Mouse (Mus musculus) CH12.LX (cell line): ENCODE measurements around the gene Arhgef39. TPM values are rescaled to one million over a fixed set of nuclear protein-coding genes. Genes with fewer than 3 reads are reported as not detected.
A peak's percentile ranks its signal among the peaks of the same experiment; 100 is the strongest.

Experiments used
- DNase-seq: peaks from one replicate; pipeline ENCODE4 v3.0.0-alpha.2; 2013; ENCODE audit errors: extremely low read depth
- H3K27ac ChIP-seq: 2 replicates; pipeline ENCODE4 v1.5.1; 2012; ENCODE audit warnings: low read depth, mild to moderate bottlenecking, control low read depth, moderate library complexity; ENCODE audit not compliant: insufficient read depth
- H3K27me3 ChIP-seq: replicated peaks from 2 replicates; pipeline ENCODE3; 2012; ENCODE audit warnings: inconsistent platforms
- H3K36me3 ChIP-seq, 2 experiments: replicated peaks in 1 of 2; 2 replicates each; pipeline versions ENCODE3 to v1.6.1; 2012; ENCODE audit warnings: inconsistent platforms in 1 of 2, low read length in 1 of 2, mild to moderate bottlenecking in 1 of 2, mixed read lengths in 1 of 2, moderate library complexity in 1 of 2; ENCODE audit not compliant: control insufficient read depth in 1 of 2, insufficient read depth in 1 of 2
- H3K4me1 ChIP-seq, 2 experiments: 2 replicates each; pipeline ENCODE4 v1.6.1; 2012; ENCODE audit warnings: inconsistent platforms in 1 of 2, moderate library complexity in 1 of 2; ENCODE audit not compliant: insufficient read depth in 2 of 2, control insufficient read depth in 1 of 2
- H3K4me2 ChIP-seq: 2 replicates; pipeline ENCODE4 v1.6.1; 2012; ENCODE audit warnings: low read depth, mild to moderate bottlenecking, control low read depth; ENCODE audit not compliant: poor library complexity, insufficient read depth, severe bottlenecking
- H3K4me3 ChIP-seq, 3 experiments: fragments of 150-350 bp in 1 of 3; sonication (generic) in 1 of 3; replicated peaks in 1 of 3; 2 replicates each; pipeline versions ENCODE3 to v1.5.1; 2011 to 2012; ENCODE audit warnings: low read depth in 2 of 3, low read length in 2 of 3, mild to moderate bottlenecking in 2 of 3, moderate library complexity in 2 of 3, control low read depth in 1 of 3, improper control_type of control experiment in 1 of 3, inconsistent platforms in 1 of 3, mixed read lengths in 1 of 3; ENCODE audit not compliant: poor library complexity in 1 of 3
- H3K79me2 ChIP-seq: replicated peaks from 2 replicates; pipeline ENCODE4 v1.6.1; 2012; ENCODE audit warnings: mild to moderate bottlenecking, moderate library complexity; ENCODE audit not compliant: control insufficient read depth, poor library complexity, insufficient read depth, severe bottlenecking; ENCODE audit errors: extremely low read depth
- H3K9ac ChIP-seq: 2 replicates; pipeline ENCODE4 v1.6.1; 2012; ENCODE audit warnings: low read depth, mild to moderate bottlenecking, control low read depth, moderate library complexity; ENCODE audit not compliant: insufficient read depth
- H3K9me3 ChIP-seq: replicated peaks from 2 replicates; pipeline ENCODE3; 2012; ENCODE audit warnings: low read length, inconsistent platforms, mixed read lengths
- BHLHE40 ChIP-seq: IDR thresholded peaks from 2 replicates; pipeline ENCODE4 v1.6.1; 2011; ENCODE audit warnings: mild to moderate bottlenecking, low read depth, low read length, improper control_type of control experiment
- CHD1 ChIP-seq: IDR thresholded peaks from 2 replicates; pipeline ENCODE4 v1.6.1; 2012; ENCODE audit warnings: low read depth, low read length, improper control_type of control experiment, inconsistent platforms
- CHD2 ChIP-seq: IDR thresholded peaks from 2 replicates; pipeline ENCODE4 v1.6.1; 2011; ENCODE audit warnings: low read length, improper control_type of control experiment
- ELF1 ChIP-seq: IDR thresholded peaks from 2 replicates; pipeline ENCODE4 v1.6.1; 2014; ENCODE audit warnings: low read depth, mild to moderate bottlenecking, inconsistent platforms, low read length, improper control_type of control experiment
- ETS1 ChIP-seq: conservative IDR thresholded peaks from 2 replicates; pipeline ENCODE4 v1.6.1; 2012; ENCODE audit warnings: low read depth, mild to moderate bottlenecking, inconsistent platforms, low read length, improper control_type of control experiment, moderate library complexity
- GABPA ChIP-seq: IDR thresholded peaks from 2 replicates; pipeline ENCODE4 v1.6.1; 2012; ENCODE audit warnings: low read depth, low read length, improper control_type of control experiment, inconsistent platforms; ENCODE audit not compliant: insufficient replicate concordance
- HCFC1 ChIP-seq: IDR thresholded peaks from 2 replicates; pipeline ENCODE4 v1.6.1; 2012; ENCODE audit warnings: low read depth, mild to moderate bottlenecking, inconsistent platforms, low read length, improper control_type of control experiment
- IRF4 ChIP-seq: IDR thresholded peaks from 2 replicates; pipeline ENCODE4 v1.6.1; 2014; ENCODE audit warnings: low read depth, mild to moderate bottlenecking, inconsistent platforms, low read length, improper control_type of control experiment
- JUN ChIP-seq: IDR thresholded peaks from 2 replicates; pipeline ENCODE4 v1.6.1; 2011; ENCODE audit warnings: low read depth, mild to moderate bottlenecking, low read length, improper control_type of control experiment, moderate library complexity; ENCODE audit not compliant: insufficient read depth
- JUND ChIP-seq: conservative IDR thresholded peaks from 2 replicates; pipeline ENCODE4 v1.6.1; 2011; ENCODE audit warnings: low read depth, low read length, improper control_type of control experiment
- KAT2A ChIP-seq: IDR thresholded peaks from 2 replicates; pipeline ENCODE4 v1.6.1; 2012; ENCODE audit warnings: low read length, improper control_type of control experiment, inconsistent platforms; ENCODE audit not compliant: insufficient replicate concordance
- MAFK ChIP-seq: IDR thresholded peaks from 2 replicates; pipeline ENCODE4 v1.6.1; 2011; ENCODE audit warnings: low read length, improper control_type of control experiment; ENCODE audit not compliant: insufficient replicate concordance
- MAX ChIP-seq: IDR thresholded peaks from 2 replicates; pipeline ENCODE4 v1.6.1; 2011; ENCODE audit warnings: low read length, improper control_type of control experiment
- MAZ ChIP-seq: IDR thresholded peaks from 2 replicates; pipeline ENCODE4 v1.6.1; 2012; ENCODE audit warnings: low read depth, mild to moderate bottlenecking, inconsistent platforms, low read length, improper control_type of control experiment, moderate library complexity
- MEF2A ChIP-seq: IDR thresholded peaks from 2 replicates; pipeline ENCODE4 v1.6.1; 2014; ENCODE audit warnings: low read depth, mild to moderate bottlenecking, inconsistent platforms, low read length, improper control_type of control experiment, borderline replicate concordance
- MXI1 ChIP-seq: IDR thresholded peaks from 2 replicates; pipeline ENCODE4 v1.6.1; 2011; ENCODE audit warnings: mild to moderate bottlenecking, low read depth, low read length, improper control_type of control experiment
- MYC ChIP-seq: IDR thresholded peaks from 2 replicates; pipeline ENCODE4 v1.6.1; 2011; ENCODE audit warnings: low read depth, mild to moderate bottlenecking, improper control_type of control experiment, low read length
- NELFE ChIP-seq: IDR thresholded peaks from 2 replicates; pipeline ENCODE4 v1.6.1; 2011; ENCODE audit warnings: low read depth, low read length, improper control_type of control experiment
- NRF1 ChIP-seq: IDR thresholded peaks from 2 replicates; pipeline ENCODE4 v1.6.1; 2014; ENCODE audit warnings: low read depth, mild to moderate bottlenecking, inconsistent platforms, low read length, improper control_type of control experiment, moderate library complexity
- POLR2A ChIP-seq: IDR thresholded peaks from 2 replicates; pipeline ENCODE4 v1.6.1; 2011; ENCODE audit warnings: low read depth, mild to moderate bottlenecking, improper control_type of control experiment, low read length
- POLR2AphosphoS2 ChIP-seq: IDR thresholded peaks from 2 replicates; pipeline ENCODE4 v1.6.1; 2011; ENCODE audit warnings: low read depth, low read length, improper control_type of control experiment
- RAD21 ChIP-seq: IDR thresholded peaks from 2 replicates; pipeline ENCODE4 v1.6.1; 2011; ENCODE audit warnings: low read depth, mild to moderate bottlenecking, low read length, improper control_type of control experiment, moderate library complexity
- RCOR1 ChIP-seq: conservative IDR thresholded peaks from 2 replicates; pipeline ENCODE4 v1.6.1; 2012; ENCODE audit warnings: low read depth, mild to moderate bottlenecking, inconsistent platforms, low read length, improper control_type of control experiment
- TCF12 ChIP-seq: IDR thresholded peaks from 2 replicates; pipeline ENCODE4 v1.6.1; 2014; ENCODE audit warnings: low read depth, mild to moderate bottlenecking, inconsistent platforms, low read length, improper control_type of control experiment
- UBTF ChIP-seq: IDR thresholded peaks from 2 replicates; pipeline ENCODE4 v1.6.1; 2012; ENCODE audit warnings: low read depth, mild to moderate bottlenecking, inconsistent platforms, low read length, improper control_type of control experiment, moderate library complexity
- USF1 ChIP-seq: IDR thresholded peaks from 2 replicates; pipeline ENCODE4 v1.6.1; 2014; ENCODE audit warnings: low read depth, mild to moderate bottlenecking, inconsistent platforms, low read length, improper control_type of control experiment
- USF2 ChIP-seq: conservative IDR thresholded peaks from 2 replicates; pipeline ENCODE4 v1.6.1; 2011; ENCODE audit warnings: low read depth, low read length, improper control_type of control experiment
- ZC3H11A ChIP-seq: IDR thresholded peaks from 2 replicates; pipeline ENCODE4 v1.6.1; 2012; ENCODE audit warnings: low read depth, mild to moderate bottlenecking, inconsistent platforms, low read length, improper control_type of control experiment
- ZKSCAN1 ChIP-seq: IDR thresholded peaks from 2 replicates; pipeline ENCODE4 v1.6.1; 2012; ENCODE audit warnings: low read depth, inconsistent platforms, low read length, improper control_type of control experiment, borderline replicate concordance
- dilution Hi-C: fragments of 300-500 bp; cut with MboI; formaldehyde crosslinking; loops from 2 replicates; pipeline ENCODE4 v1.14.3; 2020; ENCODE audit warnings: low sequenced_read_pairs; ENCODE audit not compliant: extremely low pct_unique_long_range_greater_than_20kb, extremely low pct_ligation_motif_present
- in situ Hi-C: fragments of 300-500 bp; cut with MboI; formaldehyde crosslinking; loops from 3 replicates; pipeline ENCODE4 v1.14.3; 2019; ENCODE audit warnings: low sequenced_read_pairs, low pct_ligation_motif_present, low pct_unique_long_range_greater_than_20kb, mixed read lengths
- polyA plus RNA-seq: library from polyadenylated mRNA; unstranded; fragments of >175 nt; gene quantifications from 2 replicates; pipeline ENCODE4 v1.2.1, GENCODE M21; 2012; ENCODE audit warnings: low read depth; ENCODE audit not compliant: insufficient read length
- total RNA-seq, 2 experiments: library from RNA; depleted of rRNA; stranded (reverse); fragments of 300-350 nt in 1 of 2; fragments of >200 nt in 1 of 2; gene quantifications; 2 replicates each; pipeline ENCODE4 v1.2.3; 2012 to 2014

The Arhgef39 gene
- total and polyA plus RNA-seq, 3 experiments, result 4.8 to 7.5 (median 7.1) TPM

GRCm38 (mm10) chr4:43456470-43456869 is 43.0 kb downstream of the Arhgef39 start:
- in situ Hi-C loops, result no loop called here
- Histone ChIP-seq H3K4me1 (peaks cover 21 to 57% of the 10 kb centered on the region in 2 experiments), H3K9ac (no peak overlapping the region), H3K9me3 (peaks cover 9% of the 10 kb centered on the region), H3K79me2 (no peaks in the 10 kb centered on the region), H3K27ac (no peak overlapping the region), H3K4me2 (no peak overlapping the region), H3K27me3 (peaks cover 3% of the 10 kb centered on the region), H3K4me3 (no peak overlapping the region), H3K36me3 (peaks cover 0 to 13% of the 10 kb centered on the region in 2 experiments)
- DNase-seq, result peak; percentile 56
- dilution Hi-C loops, result no loop called here
- peak; percentile 57 for TF ChIP-seq USF1
- TF ChIP-seq IRF4, result no peak
- no peak for TF ChIP-seq CHD1
- TF ChIP-seq BHLHE40, result peak; percentile 92
- no peak for TF ChIP-seq KAT2A
- TF ChIP-seq MXI1, result no peak
- TF ChIP-seq MYC, result no peak
- TF ChIP-seq JUN, result no peak
- TF ChIP-seq ETS1, result 0 out of 2 replicates have a peak, but pooled peaks have one; percentile 13
- peak; percentile 18 for TF ChIP-seq MAX

GRCm38 (mm10) chr4:43454041-43454836 is 45.3 kb downstream of the Arhgef39 start, which contains the start of gene Cd72:
TSS of gene Cd72 (minus strand) at chr4:43454628.
- dilution Hi-C loops (no loop called here), in situ Hi-C loops (no loop called here)
- Histone ChIP-seq H3K9ac (peak within 1 kb of the TSS; percentile 24), H3K4me2 (peak within 1 kb of the TSS; percentile 95), H3K36me3 (peaks cover 0 to 33% of the 10 kb centered on the region in 2 experiments), H3K4me1 (peaks cover 21 to 63% of the 10 kb centered on the region in 2 experiments), H3K27ac (peak within 1 kb of the TSS; percentile 38), H3K27me3 (peaks cover 3% of the 10 kb centered on the region), H3K79me2 (no peaks in the 10 kb centered on the region), H3K4me3 (peak within 1 kb of the TSS; percentile 55 to 69 (median 60)), H3K9me3 (peaks cover 9% of the 10 kb centered on the region)
- DNase-seq, result peak; percentile 88
- TF ChIP-seq HCFC1 (0 out of 2 replicates have a peak, but pooled peaks have one; percentile 37), MAZ (0 out of 2 replicates have a peak, but pooled peaks have one; percentile 60), USF2 (no peak), ZKSCAN1 (no peak), JUND (no peak), BHLHE40 (0 out of 2 replicates have a peak, but pooled peaks have one; percentile 9), GABPA (no peak), MAFK (no peak), CHD2 (0 out of 2 replicates have a peak, but pooled peaks have one; percentile 48), ZC3H11A (no peak), NRF1 (0 out of 2 replicates have a peak, but pooled peaks have one; percentile 15), POLR2AphosphoS2 (no peak), UBTF (0 out of 2 replicates have a peak, but pooled peaks have one; percentile 31), NELFE (peak; percentile 54; the same call in 1 of the 2 replicates), MAX (peak; percentile 67), ELF1 (peak; percentile 65), USF1 (no peak), ETS1 (peak; percentile 57), CHD1 (no peak), TCF12 (peak; percentile 82), POLR2A (peak; percentile 50; the same call in 1 of the 2 replicates), RAD21 (no peak), MEF2A (peak; percentile 30; the same call in 1 of the 2 replicates), JUN (0 out of 2 replicates have a peak, but pooled peaks have one; percentile 8), RCOR1 (no peak)
